Mouse (Mus musculus): ENCODE measurements around the gene Slc35g3.

Gene Slc35g3

GRCm38 (mm10) chr11:69761868-69762267, at the start of gene Slc35g3:
TSS of gene Slc35g3 (minus strand) at chr11:69761968.
- DNase-seq (ENCODE audit: low spot score) = no peak

DNA sequence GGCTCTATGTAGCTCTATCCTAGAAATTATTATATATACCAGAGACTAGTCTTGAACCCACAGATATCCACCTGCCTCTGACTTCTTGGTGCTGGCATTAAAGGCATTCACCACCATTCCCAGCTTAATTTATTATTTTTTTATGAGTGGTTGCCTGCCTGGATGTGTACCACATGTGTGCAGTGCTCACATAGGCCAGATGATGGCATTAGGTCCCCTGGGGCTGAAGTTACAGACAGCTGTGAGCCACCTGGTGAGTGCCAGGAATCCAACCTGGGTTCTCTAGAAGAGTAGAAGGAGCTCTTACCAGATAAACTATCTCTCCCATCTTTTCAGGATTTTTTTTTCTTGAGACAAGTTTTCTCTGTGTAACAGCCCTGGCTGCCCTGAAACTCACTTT, 48.5 kb upstream of the Slc35g3 start:
- no peak for DNase-seq (ENCODE audit: low spot score)

DNA sequence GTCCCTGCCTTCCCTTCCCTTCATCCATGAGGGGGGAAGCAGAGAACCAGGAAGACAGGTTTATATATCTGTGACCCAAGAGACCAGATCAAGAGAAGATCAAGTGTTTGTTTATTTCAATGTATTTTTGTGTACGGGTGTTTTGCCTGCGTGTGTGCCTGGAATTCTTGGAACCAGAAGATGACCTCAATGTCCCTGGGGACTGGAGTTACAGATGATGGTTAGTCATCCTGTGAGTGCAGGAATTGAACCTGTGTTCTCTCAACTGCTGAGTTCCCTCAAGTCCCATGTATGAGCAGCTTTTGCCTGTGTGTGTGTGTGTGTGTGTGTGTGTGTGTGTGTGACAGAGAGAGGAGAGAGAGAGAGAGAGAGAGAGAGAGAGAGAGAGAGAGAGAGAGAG, 45.9 kb upstream of the Slc35g3 start:
- DNase-seq (ENCODE audit: low spot score) = peak; percentile 27

DNA sequence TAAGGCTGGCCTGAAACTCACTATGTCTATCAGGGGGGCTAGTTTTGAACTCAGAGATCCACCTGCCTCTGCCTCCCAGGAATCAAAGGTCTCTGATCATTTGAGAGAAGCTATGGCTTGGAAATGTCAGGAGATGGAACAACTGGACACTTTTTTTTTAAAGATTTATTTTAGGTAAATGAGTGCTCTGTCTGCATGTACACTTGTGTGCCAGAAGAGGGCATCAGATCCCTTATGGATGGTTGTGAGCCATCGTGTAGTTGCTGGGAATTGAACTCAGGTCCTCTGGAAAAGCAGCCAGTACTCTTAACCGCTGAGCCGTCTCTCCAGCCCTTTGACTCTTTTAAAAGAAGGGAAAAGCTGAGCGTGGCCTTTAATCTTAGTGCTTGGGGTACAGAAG, 44.6 kb upstream of the Slc35g3 start:
- DNase-seq (ENCODE audit: low spot score) = no peak

DNA sequence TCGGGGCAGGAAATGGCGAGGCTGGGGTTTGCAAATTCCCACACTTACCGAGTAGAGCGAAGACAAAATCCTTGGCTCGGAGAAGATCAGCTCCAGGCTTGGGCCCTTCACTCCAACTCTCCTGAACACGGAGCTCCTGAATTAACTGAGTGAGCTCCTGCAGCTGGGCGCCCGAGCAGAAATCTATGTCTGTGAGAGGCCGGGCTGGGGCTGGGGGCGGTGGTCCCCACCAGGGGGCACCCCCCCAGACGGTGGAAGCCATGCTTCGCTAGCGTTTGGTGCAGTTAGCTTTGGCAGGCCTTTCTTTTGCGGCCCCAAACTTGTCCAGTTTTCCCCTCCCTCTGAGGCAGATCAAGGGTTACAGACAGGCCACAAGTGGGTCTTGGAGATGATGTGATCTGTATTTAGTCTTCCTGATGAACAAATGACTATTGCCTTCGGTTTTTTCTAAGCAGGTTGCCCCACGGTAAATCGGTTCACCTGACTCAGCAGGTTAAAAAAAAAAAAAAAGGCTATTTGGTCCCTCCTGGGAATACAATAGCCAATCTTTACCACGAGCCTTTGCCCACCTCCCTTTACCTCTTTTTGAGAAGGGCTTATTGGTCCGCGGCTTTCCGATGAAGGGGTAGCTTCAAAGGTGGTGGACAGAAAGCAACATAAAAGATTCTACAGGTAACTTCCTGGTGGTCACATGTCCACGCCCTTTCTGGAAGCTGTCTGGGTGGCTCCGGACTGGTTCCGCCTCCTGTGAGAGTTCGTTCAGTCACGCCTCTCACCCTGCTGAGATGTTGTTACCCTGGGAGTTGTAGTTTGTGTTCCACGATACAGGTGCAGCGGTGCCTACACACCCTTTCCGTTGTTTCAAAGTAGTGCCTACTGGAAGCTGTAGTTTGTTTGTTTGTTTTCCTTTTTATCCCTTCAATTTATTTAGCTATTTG, 43.5 kb upstream of the Slc35g3 start, which contains the start of gene Tmem102:
Tmem102 (minus strand) TSS at position 653 of the 938 bp plus-strand sequence.
- no peak for DNase-seq (ENCODE audit: low spot score)

DNA sequence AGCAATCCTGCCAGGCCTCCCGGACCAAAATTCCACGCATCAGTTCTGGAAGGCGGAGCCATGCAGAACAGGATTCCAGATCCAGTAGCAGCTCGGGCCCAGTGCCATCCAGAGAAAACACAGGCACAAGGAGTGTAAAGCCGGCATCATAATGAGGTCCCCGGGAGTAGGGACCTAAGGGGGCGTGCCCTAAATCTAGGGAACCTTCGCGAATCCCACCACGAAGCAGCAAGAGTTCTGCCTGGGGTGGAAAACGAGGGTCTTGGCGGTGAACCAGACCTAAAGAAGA, 42.8 kb upstream of the Slc35g3 start:
- no peak for DNase-seq (ENCODE audit: low spot score)

DNA sequence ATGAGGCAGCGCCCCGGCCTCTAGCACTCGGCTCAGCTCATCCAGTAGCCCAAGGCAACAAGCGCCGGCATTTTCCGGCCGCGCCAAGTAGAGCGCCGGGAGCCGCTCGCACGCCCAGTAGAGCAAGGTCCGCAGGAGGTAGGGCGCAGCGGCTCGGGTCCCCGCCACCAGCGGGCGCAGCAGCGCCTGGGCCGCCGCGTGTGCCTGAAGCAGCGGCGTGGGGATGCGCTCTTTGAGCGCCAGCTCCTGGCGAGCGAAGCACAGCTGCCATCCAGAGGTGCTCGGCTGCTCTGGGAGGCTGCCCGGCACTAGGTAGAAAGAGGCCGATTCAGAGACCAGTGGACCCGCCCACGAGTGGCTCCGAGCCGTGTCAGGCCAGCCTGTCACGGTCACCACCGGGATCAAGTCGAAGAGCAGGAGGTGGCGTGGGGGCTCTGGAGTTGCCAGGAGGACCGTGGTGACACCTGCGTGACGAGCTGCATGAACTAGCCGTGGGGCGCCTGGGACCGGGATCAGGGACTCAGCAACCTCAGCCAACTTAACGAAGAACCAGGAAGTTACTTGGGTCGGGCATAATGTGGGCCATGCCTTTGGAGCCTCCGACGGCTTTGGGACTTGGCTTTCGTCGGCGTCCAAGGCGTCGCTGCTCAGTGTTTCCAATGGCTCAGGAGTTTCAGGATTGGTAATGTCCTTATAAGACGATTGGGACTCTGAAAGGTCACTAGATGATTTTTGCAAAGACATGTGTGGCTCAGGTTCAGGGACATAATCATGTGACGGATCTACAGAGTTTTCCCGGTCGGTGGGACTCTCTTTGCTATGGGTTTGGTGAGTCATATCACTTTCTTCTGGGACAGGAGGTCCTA, 42.3 kb upstream of the Slc35g3 start:
- DNase-seq (ENCODE audit: low spot score) = peak; percentile 61

GRCm38 (mm10) chr11:69803328-69803727, 41.6 kb upstream of the Slc35g3 start:
- DNase-seq (ENCODE audit: low spot score) = no peak

GRCm38 (mm10) chr11:69802648-69803105, 40.9 kb upstream of the Slc35g3 start:
- no peak for DNase-seq (ENCODE audit: low spot score)

GRCm38 (mm10) chr11:69801379-69801977, 39.7 kb upstream of the Slc35g3 start, which contains the start of gene Fgf11:
TSS of gene Fgf11 (minus strand) at chr11:69801857.
- no peak for DNase-seq (ENCODE audit: low spot score)

DNA sequence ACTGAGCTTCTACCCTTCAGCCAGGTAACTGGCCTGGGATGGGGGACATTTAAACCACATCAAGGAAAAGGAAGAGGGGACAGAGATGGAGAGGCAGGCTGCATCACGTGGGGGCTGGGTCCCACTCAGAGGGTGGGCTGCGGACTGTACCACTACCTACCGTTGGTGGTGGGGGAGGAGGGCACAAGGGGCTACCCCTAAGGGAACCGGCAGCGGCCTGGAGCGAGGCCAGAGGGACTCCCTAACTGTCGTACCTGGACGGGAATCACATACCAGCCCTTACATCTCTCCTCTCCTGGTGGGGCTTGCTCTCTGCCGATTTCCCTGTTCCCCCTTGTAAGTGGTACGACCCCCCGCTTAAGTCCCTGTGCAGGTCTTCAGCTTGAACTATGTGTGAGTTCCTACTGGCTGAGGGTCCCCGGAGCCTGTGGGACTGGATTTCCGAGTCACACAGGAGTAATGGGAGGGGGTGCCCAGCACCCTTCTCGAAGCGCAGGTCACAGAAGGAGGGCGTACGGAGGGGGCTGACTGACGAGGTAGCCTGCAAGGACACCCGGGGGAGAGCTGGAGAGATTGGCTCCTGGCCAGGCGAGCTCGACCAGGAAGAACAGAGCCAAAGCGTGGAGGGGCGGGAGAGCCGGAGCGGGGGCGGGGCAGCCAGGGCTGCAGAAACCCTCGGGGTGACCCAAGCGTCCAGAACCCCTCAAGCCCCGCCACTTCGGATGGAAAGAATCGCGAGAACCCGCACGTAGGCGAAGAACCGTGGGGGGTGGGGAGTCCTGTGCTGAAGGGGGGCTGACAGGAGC, 38.8 kb upstream of the Slc35g3 start:
- no peak for DNase-seq (ENCODE audit: low spot score)

GRCm38 (mm10) chr11:69800138-69800391, 38.3 kb upstream of the Slc35g3 start:
- no peak for DNase-seq (ENCODE audit: low spot score)

GRCm38 (mm10) chr11:69799394-69800137, 37.8 kb upstream of the Slc35g3 start:
- DNase-seq (ENCODE audit: low spot score) = no peak

- no peak for DNase-seq (ENCODE audit: low spot score)
Measured at GRCm38 (mm10) chr11:69797924-69798323, 36.2 kb upstream of the Slc35g3 start.

DNA sequence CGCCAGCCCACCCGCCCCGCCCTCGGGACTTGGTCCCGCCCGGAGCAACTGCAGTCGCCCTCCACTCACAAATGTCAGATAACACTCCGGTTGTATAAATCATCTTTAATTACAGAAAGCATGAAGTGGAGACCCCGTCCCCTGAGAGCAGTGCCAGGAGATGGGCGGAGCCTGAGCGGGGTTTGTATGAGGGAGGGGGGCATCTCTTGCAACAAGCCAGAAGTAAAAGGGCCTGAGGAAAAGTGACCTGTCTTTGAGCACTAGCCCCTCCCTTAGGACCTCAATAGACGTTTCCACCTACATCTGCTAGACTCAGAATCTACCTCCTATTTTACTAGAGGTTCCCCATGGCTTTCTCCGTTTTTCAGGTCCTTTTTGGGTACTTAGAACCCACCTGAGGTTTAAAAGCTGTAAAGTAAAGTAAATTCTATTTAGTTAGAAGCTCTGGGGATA, 34.2 kb upstream of the Slc35g3 start:
- DNase-seq (ENCODE audit: low spot score) = no peak

DNA sequence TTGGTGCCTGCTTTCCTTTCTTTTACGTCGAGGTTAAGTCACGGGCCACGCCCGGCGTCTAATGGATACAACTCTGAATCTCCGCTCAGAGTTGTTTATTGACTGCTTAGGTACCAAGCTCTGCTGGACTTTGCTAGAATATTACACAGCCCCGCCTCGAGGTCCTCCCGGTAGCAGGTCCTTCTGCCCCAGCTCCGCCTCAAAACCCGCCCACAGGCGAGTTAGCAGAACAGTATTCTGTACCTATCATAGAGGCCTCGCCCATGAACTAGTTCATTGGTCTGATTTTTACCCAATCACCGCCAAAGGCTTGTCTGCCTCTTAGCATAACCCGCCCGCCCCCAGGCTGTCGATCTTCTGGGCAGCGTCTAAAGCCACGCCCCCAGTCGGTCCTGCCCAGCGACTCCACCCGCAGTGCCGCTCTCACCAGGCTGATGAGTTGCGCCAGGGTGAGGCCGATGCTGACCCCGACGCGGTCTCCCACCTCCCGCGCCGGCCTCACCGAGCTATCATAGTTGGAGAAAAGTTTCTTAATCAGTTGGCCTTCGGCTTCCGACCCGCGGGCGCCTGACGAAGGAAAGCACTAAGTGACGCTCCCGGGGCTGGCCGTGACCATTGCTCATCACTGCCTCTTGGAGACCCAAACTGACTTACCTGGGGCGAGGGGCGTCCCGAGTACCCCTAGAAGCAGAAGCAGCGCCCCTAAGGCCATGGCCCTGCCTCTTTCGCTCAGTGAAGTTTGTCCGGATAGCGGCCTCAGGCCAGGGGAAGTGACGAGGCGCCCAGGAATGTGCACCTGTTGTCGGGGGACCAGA, 33.6 kb upstream of the Slc35g3 start, which contains the start of gene Chrnb1:
Chrnb1 (minus strand) TSS at position 776 of the 815 bp plus-strand sequence.
- DNase-seq (ENCODE audit: low spot score) = peak; percentile 89

DNA sequence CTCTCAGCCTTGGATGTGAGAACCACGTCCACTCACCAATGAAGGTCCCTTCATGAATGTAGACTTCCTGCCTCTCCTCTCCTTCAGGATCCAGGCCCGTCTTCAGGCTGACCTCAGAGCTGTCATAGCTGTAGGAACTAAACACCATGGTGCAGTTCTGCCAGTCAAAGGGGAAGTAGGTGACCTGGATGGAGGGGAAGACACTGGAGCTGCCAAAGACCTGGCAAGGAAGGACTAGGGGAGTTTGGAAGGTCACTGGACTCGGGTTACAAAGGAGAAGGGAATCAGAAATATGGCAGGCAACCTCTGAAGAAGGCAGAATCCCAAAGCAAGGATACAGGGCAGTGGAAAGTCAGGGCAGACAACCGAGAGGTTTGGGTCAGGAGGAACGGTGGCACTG, 31.7 kb upstream of the Slc35g3 start:
- no peak for DNase-seq (ENCODE audit: low spot score)

GRCm38 (mm10) chr11:69791420-69791819, 29.7 kb upstream of the Slc35g3 start:
- DNase-seq (ENCODE audit: low spot score) = no peak

DNA sequence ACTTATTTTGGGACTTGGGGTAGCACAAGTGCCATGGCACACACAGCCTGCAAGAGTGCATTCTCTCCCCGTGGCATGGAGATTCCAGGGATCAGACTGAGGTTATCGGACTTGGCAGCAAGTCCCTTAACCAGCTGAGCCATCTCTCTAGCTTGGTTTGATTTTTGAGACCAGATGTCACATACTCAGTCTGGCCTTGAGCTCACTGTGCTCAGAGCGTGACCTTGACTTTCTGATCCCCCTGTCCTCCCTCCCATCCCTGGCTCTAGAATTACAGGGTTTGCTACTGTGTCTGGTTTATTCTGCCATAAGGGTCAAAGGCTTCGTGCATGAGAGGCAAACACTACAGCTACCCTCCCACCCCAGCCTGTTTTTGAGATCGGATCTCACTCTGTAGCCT, 27.7 kb upstream of the Slc35g3 start:
- no peak for DNase-seq (ENCODE audit: low spot score)

GRCm38 (mm10) chr11:69787306-69787705, 25.5 kb upstream of the Slc35g3 start:
- no peak for DNase-seq (ENCODE audit: low spot score)
